Mouse (Mus musculus): ENCODE results near the gene Gm13278. TPM values are rescaled to one million over a fixed set of nuclear protein-coding genes. Genes with fewer than 3 reads are reported as not detected.
A peak's percentile ranks its signal among the peaks of the same experiment; 100 is the strongest.
"Not testable (repeated sequence)": the region's sequence is repeated elsewhere in the genome, so short reads cannot be mapped to it uniquely, and the experiment has no call there.

Gm13278 gene
- polyA plus RNA-seq, 1 experiment from 2014 or later: not detected

DNA sequence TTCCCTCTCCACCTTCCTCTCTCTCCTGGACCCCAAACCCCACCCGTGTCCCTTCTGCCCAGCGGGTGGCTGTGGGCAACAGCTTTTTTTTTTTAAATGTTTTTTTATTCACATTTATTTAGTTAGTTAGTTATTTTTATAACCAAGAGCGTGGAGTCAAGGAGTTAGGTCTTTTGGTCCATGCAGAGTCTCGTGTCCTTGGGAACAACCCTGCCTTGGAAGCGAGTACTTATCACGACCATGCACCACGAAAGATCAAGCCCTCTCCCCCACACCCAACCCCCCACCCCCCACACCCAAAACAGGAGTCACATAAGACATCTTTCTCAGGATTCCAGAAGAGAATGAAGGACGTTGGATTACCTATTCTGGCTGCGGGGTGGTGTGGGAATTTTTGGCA is 29.0 kb upstream of the Gm13278 start:
- WGBS (ENCODE audit: insufficient replicate concordance): 29% methylated on average over 9 of the region's 9 CpGs
- not testable (repeated sequence) for H3K4me1 ChIP-seq (replicated peaks); ATAC-seq (ENCODE audit: low read depth); DNase-seq; H3K9ac ChIP-seq; H3K4me3 ChIP-seq (replicated peaks); H3K36me3 ChIP-seq; H3K27me3 ChIP-seq; H3K9me3 ChIP-seq (replicated peaks); H3K27ac ChIP-seq
- peak overlapping the region; percentile 53; the same call in 1 of the 2 replicates for H3K4me2 ChIP-seq

GRCm38 (mm10) chr4:88763384-88764018 is 27.8 kb upstream of the Gm13278 start:
- not testable (repeated sequence) for DNase-seq; H3K9me3 ChIP-seq (replicated peaks); H3K36me3 ChIP-seq; H3K27ac ChIP-seq; H3K27me3 ChIP-seq; H3K4me1 ChIP-seq (replicated peaks); ATAC-seq (ENCODE audit: low read depth)
- H3K4me2 ChIP-seq: peak overlapping the region; percentile 64
- WGBS (ENCODE audit: insufficient replicate concordance): 2% methylated on average over 41 of the region's 42 CpGs
- peak overlapping the region; percentile 52 for H3K9ac ChIP-seq
- peak overlapping the region; percentile 50 for H3K4me3 ChIP-seq (replicated peaks)

DNA sequence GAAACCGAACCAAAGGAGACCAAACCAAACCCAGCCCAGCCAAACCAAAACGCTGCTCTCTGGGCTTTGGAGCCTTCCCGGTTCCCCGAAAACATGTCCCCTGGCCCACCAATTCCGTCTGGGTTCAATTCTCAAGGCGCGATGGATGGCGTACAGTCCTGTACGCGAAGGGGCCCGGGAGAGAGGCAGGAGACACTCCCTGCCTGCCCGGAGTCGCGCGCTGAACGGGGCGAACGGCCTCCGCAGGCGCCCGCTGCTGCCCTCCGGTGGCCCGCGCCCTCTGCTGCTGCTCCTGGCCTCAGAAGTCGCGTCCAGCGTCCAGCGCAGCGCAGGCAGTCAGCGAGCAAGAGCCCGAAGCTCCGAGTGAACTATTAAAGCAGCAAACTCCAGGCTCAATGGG is 17.8 kb upstream of the Gm13278 start, which contains the start of gene Gm13290:
Gm13290 (plus strand) TSS at position 301 of the 400 bp plus-strand sequence.
- DNase-seq; H3K4me2 ChIP-seq; H3K36me3 ChIP-seq; H3K9me3 ChIP-seq (replicated peaks); H3K27ac ChIP-seq; ATAC-seq (ENCODE audit: low read depth); H3K9ac ChIP-seq; H3K4me1 ChIP-seq (replicated peaks); H3K27me3 ChIP-seq; H3K4me3 ChIP-seq (replicated peaks): not testable (repeated sequence)
- no CpG with 5 or more reads among the region's 32 CpGs for WGBS (ENCODE audit: insufficient replicate concordance)

DNA sequence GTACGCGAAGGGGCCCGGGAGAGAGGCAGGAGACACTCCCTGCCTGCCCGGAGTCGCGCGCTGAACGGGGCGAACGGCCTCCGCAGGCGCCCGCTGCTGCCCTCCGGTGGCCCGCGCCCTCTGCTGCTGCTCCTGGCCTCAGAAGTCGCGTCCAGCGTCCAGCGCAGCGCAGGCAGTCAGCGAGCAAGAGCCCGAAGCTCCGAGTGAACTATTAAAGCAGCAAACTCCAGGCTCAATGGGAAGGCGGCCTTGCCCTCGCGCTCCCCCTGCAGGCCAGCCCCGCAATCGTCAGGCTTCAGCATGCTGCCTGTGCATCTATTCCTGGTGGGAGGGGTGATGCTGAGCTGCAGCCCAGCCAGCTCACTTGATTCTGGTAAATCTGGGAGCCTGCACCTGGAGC is 14.7 kb upstream of the Gm13278 start, which contains the start of gene Gm13289:
Gm13289 (plus strand) TSS at position 301 of the 400 bp plus-strand sequence.
- H3K9ac ChIP-seq, H3K27me3 ChIP-seq: not testable (repeated sequence)

DNA sequence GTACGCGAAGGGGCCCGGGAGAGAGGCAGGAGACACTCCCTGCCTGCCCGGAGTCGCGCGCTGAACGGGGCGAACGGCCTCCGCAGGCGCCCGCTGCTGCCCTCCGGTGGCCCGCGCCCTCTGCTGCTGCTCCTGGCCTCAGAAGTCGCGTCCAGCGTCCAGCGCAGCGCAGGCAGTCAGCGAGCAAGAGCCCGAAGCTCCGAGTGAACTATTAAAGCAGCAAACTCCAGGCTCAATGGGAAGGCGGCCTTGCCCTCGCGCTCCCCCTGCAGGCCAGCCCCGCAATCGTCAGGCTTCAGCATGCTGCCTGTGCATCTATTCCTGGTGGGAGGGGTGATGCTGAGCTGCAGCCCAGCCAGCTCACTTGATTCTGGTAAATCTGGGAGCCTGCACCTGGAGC is 11.8 kb upstream of the Gm13278 start, which contains the start of gene Gm13272:
Gm13272 (plus strand) TSS at position 301 of the 400 bp plus-strand sequence.
- not testable (repeated sequence) for H3K9me3 ChIP-seq (replicated peaks); H3K27me3 ChIP-seq; H3K9ac ChIP-seq; ATAC-seq (ENCODE audit: low read depth); H3K27ac ChIP-seq; H3K4me3 ChIP-seq (replicated peaks); DNase-seq; H3K4me2 ChIP-seq; H3K36me3 ChIP-seq; H3K4me1 ChIP-seq (replicated peaks)
- WGBS (ENCODE audit: insufficient replicate concordance): no CpG with 5 or more reads among the region's 29 CpGs

More for the DNA sequence above, 14.7 kb upstream of the Gm13278 start, which contains the start of gene Gm13289:
- not testable (repeated sequence) for H3K9me3 ChIP-seq (replicated peaks); H3K4me1 ChIP-seq (replicated peaks); H3K4me2 ChIP-seq; H3K4me3 ChIP-seq (replicated peaks); H3K27ac ChIP-seq; ATAC-seq (ENCODE audit: low read depth); H3K36me3 ChIP-seq; DNase-seq
- no CpG with 5 or more reads among the region's 29 CpGs for WGBS (ENCODE audit: insufficient replicate concordance)

- not testable (repeated sequence) for H3K4me3 ChIP-seq (replicated peaks); H3K9ac ChIP-seq; ATAC-seq (ENCODE audit: low read depth); H3K27ac ChIP-seq; H3K4me2 ChIP-seq; DNase-seq; H3K36me3 ChIP-seq; H3K4me1 ChIP-seq (replicated peaks); H3K9me3 ChIP-seq (replicated peaks); H3K27me3 ChIP-seq
- 38% methylated on average over 16 of the region's 18 CpGs for WGBS (ENCODE audit: insufficient replicate concordance)
Observed at GRCm38 (mm10) chr4:88780320-88780719, 11.0 kb upstream of the Gm13278 start.

GRCm38 (mm10) chr4:88781831-88782230 is 9.5 kb upstream of the Gm13278 start, which contains the start of gene Ifnz:
Gene Ifnz (plus strand): TSS chr4:88782131.
- not testable (repeated sequence) for H3K27ac ChIP-seq; DNase-seq; H3K9ac ChIP-seq; H3K9me3 ChIP-seq (replicated peaks); ATAC-seq (ENCODE audit: low read depth); H3K36me3 ChIP-seq; H3K4me1 ChIP-seq (replicated peaks); H3K27me3 ChIP-seq
- whole genome bisulfite sequencing (ENCODE audit: insufficient replicate concordance): 15% methylated on average over 4 of the region's 7 CpGs
- Histone ChIP-seq H3K4me3 (replicated peaks) (peak within 1 kb of the TSS; percentile 28), H3K4me2 (peak within 1 kb of the TSS; percentile 56)

DNA sequence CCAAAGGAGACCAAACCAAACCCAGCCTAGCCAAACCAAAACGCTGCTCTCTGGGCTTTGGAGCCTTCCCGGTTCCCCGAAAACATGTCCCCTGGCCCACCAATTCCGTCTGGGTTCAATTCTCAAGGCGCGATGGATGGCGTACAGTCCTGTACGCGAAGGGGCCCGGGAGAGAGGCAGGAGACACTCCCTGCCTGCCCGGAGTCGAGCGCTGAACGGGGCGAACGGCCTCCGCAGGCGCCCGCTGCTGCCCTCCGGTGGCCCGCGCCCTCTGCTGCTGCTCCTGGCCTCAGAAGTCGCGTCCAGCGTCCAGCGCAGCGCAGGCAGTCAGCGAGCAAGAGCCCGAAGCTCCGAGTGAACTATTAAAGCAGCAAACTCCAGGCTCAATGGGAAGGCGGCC is 9.0 kb upstream of the Gm13278 start:
- H3K4me1 ChIP-seq (replicated peaks); H3K36me3 ChIP-seq; DNase-seq; H3K27ac ChIP-seq; ATAC-seq (ENCODE audit: low read depth); H3K9me3 ChIP-seq (replicated peaks); H3K9ac ChIP-seq; H3K27me3 ChIP-seq: not testable (repeated sequence)
- H3K4me3 ChIP-seq (replicated peaks): peak overlapping the region; percentile 28
- H3K4me2 ChIP-seq: peak overlapping the region; percentile 56
- 0% methylated on average over 4 of the region's 31 CpGs for WGBS (ENCODE audit: insufficient replicate concordance)

GRCm38 (mm10) chr4:88785409-88785808 is 5.9 kb upstream of the Gm13278 start, which contains the start of gene Gm13276:
Gene Gm13276 (plus strand): TSS chr4:88785709.
- no CpG with 5 or more reads among the region's 27 CpGs for WGBS (ENCODE audit: insufficient replicate concordance)
- not testable (repeated sequence) for H3K27me3 ChIP-seq; H3K9ac ChIP-seq; ATAC-seq (ENCODE audit: low read depth); DNase-seq; H3K36me3 ChIP-seq; H3K4me2 ChIP-seq; H3K4me1 ChIP-seq (replicated peaks); H3K27ac ChIP-seq; H3K9me3 ChIP-seq (replicated peaks); H3K4me3 ChIP-seq (replicated peaks)

DNA sequence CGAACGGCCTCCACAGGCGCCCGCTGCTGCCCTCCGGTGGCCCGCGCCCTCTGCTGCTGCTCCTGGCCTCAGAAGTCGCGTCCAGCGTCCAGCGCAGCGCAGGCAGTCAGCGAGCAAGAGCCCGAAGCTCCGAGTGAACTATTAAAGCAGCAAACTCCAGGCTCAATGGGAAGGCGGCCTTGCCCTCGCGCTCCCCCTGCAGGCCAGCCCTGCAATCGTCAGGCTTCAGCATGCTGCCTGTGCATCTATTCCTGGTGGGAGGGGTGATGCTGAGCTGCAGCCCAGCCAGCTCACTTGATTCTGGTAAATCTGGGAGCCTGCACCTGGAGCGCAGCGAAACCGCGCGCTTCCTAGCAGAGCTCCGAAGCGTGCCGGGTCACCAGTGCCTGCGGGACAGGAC is 2.9 kb upstream of the Gm13278 start, which contains the start of gene Gm13277:
Gm13277 (plus strand) TSS at position 231 of the 400 bp plus-strand sequence.
- DNase-seq; ATAC-seq (ENCODE audit: low read depth); H3K4me2 ChIP-seq; H3K36me3 ChIP-seq; H3K4me1 ChIP-seq (replicated peaks); H3K27me3 ChIP-seq; H3K9ac ChIP-seq; H3K4me3 ChIP-seq (replicated peaks); H3K27ac ChIP-seq; H3K9me3 ChIP-seq (replicated peaks): not testable (repeated sequence)
- 0% methylated on average over 4 of the region's 28 CpGs for WGBS (ENCODE audit: insufficient replicate concordance)

DNA sequence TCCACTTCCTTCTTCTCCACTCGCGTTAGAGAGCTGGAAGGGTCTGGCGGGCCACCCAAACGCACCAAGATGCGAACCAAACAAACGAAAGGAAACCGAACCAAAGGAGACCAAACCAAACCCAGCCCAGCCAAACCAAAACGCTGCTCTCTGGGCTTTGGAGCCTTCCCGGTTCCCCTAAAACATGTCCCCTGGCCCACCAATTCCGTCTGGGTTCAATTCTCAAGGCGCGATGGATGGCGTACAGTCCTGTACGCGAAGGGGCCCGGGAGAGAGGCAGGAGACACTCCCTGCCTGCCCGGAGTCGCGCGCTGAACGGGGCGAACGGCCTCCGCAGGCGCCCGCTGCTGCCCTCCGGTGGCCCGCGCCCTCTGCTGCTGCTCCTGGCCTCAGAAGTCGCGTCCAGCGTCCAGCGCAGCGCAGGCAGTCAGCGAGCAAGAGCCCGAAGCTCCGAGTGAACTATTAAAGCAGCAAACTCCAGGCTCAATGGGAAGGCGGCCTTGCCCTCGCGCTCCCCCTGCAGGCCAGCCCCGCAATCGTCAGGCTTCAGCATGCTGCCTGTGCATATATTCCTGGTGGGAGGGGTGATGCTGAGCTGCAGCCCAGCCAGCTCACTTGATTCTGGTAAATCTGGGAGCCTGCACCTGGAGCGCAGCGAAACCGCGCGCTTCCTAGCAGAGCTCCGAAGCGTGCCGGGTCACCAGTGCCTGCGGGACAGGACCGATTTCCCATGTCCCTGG is 2.8 kb downstream of the Gm13278 start, which contains the start of gene Gm13275:
Gm13275 (plus strand) TSS at position 552 of the 740 bp plus-strand sequence.
- ATAC-seq (ENCODE audit: low read depth); H3K4me3 ChIP-seq (replicated peaks); H3K9ac ChIP-seq; H3K4me1 ChIP-seq (replicated peaks); H3K9me3 ChIP-seq (replicated peaks); H3K4me2 ChIP-seq; DNase-seq; H3K36me3 ChIP-seq; H3K27ac ChIP-seq; H3K27me3 ChIP-seq: not testable (repeated sequence)
- WGBS (ENCODE audit: insufficient replicate concordance): 0% methylated on average over 12 of the region's 52 CpGs
